Mouse (Mus musculus): ENCODE measurements around the gene Ephb3. TPM values are rescaled to one million over a fixed set of nuclear protein-coding genes. Genes with fewer than 3 reads are reported as not detected.

The Ephb3 gene
- polyA plus RNA-seq, 1 experiment = 4.8 TPM

DNA sequence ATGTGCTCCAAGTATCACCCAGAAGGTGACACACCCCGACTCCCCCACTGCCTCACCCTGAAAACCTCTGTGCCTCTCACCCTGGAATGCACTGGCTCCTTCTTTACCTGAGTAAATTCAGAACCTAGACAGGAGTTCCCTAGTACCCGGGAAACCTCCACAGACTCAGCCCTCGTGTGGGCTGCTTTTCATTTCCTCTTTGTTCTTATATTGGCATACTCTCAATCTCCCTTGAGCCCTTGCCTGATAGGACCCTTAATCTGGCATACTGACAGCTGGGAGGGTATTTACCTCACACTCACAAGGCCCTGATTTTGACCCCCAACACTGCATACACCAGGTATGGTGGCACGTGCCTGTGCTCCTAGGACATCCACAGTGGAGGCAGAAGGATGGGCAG is 68.2 kb downstream of the Ephb3 start:
- H3K4me3 ChIP-seq (replicated peaks; ENCODE audit: insufficient read depth, low read depth, low read length) = no peak overlapping the region
- no peak for DNase-seq
- no peaks in the 10 kb centered on the region for H3K27me3 ChIP-seq (ENCODE audit: control insufficient read depth, insufficient read depth, low read length)
- TF ChIP-seq CTCF (IDR thresholded peaks at IDR 0.05; ENCODE audit: borderline replicate concordance, insufficient read depth, low read depth, low read length) (no peak), POLR2A (IDR thresholded peaks at IDR 0.05; ENCODE audit: borderline replicate concordance, insufficient read depth, low read length) (no peak)
- no peaks in the 10 kb centered on the region for H3K4me1 ChIP-seq (ENCODE audit: control insufficient read depth, insufficient read depth, low read length)
- WGBS = 72% methylated on average over 4 of the region's 4 CpGs
- no peak overlapping the region for H3K27ac ChIP-seq (ENCODE audit: insufficient read depth, low read length)

Other genes starting within 250 kb of the Ephb3 start
- gene Teddm3, start 50.8 kb upstream of the Ephb3 start, polyA plus RNA-seq (2012; rRNA removed) = 0.14 TPM in 1 of 2 replicates, not detected in the other
- gene Vps8, start 218.4 kb downstream of the Ephb3 start, polyA plus RNA-seq (2012; rRNA removed) = 26.3 and 27.1 TPM in 2 replicates